Mouse (Mus musculus): ENCODE results near the gene Fbxo24. TPM values are rescaled to one million over a fixed set of nuclear protein-coding genes. Genes with fewer than 3 reads are reported as not detected.
"Not testable (repeated sequence)": the region's sequence is repeated elsewhere in the genome, so short reads cannot be mapped to it uniquely, and the experiment has no call there.

Fbxo24 gene
- total RNA-seq, 1 experiment from 2014 or later = not detected

DNA sequence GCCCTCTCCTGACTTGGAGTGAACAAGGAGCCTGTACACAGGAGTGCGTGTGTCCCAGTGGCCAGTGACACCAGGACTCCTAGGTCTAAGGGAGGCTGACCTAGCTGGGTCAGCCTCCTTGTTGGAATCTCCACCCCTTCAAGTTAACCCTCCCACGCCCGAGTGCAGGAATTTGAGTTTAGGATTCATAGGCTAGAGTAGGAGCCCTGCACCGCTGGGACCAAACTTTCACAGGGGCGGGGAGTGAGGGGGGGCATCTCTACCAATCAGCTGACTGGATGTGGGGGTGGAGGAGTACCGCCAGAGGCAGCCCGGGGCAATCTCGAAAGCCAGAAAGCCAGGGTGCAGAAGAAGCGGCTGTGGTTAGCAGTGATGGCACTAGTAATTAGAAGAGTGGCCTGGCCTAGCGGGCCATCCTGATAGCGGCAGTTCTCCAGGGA is 16.9 kb upstream of the Fbxo24 start, which contains the start of gene Irs3:
Irs3 (minus strand) TSS at position 63 of the 440 bp plus-strand sequence.
- no peak for ATAC-seq (replicated peaks; ENCODE audit: insufficient number of reproducible peaks, low FRiP score, low TSS enrichment, poor library complexity, severe bottlenecking)

DNA sequence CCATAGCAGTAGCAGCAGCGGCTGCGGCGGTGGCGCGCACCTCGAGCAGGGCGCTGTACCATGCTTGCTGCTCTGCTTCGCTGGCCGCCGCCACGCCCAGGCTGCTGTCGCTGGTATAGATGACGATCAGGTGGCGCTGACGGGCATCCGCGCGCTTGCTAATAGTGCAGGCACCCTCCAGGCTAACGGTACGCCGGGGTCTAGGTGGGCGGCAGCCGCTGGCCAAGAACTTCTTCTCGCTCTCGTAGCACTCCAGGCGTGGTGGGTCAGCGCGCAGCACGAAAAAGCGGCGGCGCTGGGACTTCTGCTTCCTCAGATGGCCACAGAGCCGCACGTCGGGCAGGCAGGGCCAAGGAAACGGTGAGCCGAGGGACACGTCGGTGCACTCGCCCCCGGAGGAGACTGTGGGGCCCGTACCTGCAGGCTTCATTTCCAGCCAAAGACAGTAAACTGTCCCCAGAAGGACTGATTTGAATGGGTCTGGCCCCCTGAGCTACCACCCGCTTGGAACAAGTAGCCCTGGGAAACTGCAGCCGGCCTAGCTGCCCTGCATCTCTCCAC is 16.4 kb upstream of the Fbxo24 start:
- 0 out of 2 replicates have a peak, but pooled peaks have one; percentile 12 for ATAC-seq (replicated peaks; ENCODE audit: insufficient number of reproducible peaks, low FRiP score, low TSS enrichment, poor library complexity, severe bottlenecking)

DNA sequence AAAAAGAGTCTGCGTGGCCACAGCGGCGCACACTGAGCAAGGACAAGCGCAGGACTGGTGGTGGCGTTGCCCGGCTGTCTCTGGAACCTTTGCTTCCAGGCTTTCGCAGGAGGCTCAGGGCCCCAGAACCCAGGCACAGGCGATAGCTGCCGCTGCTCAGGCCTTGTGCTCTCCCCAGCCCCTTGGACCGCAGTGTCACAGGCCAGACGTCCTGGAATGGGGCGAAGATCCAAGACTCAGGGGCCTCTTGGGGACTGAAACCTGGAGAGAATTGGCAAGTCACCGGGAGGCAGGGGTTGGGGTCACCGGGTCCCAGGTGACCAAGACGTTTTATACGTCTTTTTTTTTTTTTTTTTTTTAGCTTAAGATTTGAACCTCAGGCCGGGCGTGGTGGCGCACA is 15.7 kb upstream of the Fbxo24 start:
- ATAC-seq (replicated peaks; ENCODE audit: insufficient number of reproducible peaks, low FRiP score, low TSS enrichment, poor library complexity, severe bottlenecking) = no peak

DNA sequence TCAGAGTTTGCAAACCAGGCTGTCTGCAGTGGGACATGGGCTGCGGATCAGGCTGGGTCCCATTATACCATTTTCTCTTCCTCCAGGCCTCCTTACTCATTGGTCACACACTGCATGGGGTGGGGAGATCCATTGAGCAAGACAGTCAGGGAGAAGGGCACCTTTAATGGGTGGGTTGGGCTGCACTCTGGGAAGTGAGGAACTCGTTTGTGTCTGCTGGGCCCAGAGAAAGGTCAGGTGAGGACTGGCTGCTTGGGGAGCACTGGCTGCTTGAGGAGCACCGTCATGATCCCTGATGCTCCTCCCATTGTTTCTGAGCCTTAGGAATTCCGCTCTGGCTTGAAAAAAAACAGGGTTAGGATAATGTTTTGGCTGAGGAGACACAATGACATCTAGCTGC is 14.1 kb upstream of the Fbxo24 start:
- no peak for ATAC-seq (replicated peaks; ENCODE audit: insufficient number of reproducible peaks, low FRiP score, low TSS enrichment, poor library complexity, severe bottlenecking)

DNA sequence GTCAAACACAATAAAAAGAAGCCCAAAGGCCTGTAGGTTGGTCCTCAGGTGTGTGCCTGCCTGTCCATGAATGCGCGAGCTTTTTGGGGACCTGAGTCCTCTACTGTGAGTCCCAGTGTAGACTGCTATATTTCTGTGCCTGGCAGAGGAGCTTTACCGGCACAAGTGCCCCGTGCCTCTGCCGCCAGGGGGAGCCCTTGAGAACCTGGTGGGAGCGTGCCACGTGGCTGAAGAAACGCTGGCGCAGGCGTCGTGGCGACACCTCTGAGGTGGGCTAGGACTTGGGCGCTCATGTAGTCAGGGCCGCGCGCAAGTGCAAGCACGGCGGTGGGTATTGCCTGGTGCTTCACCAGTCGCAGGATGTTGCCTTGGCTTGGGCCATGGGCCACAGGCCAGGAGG is 12.3 kb upstream of the Fbxo24 start, which contains the start of gene Sap25:
Sap25 (plus strand) TSS at position 281 of the 400 bp plus-strand sequence.
- no peak for ATAC-seq (replicated peaks; ENCODE audit: insufficient number of reproducible peaks, low FRiP score, low TSS enrichment, poor library complexity, severe bottlenecking)

DNA sequence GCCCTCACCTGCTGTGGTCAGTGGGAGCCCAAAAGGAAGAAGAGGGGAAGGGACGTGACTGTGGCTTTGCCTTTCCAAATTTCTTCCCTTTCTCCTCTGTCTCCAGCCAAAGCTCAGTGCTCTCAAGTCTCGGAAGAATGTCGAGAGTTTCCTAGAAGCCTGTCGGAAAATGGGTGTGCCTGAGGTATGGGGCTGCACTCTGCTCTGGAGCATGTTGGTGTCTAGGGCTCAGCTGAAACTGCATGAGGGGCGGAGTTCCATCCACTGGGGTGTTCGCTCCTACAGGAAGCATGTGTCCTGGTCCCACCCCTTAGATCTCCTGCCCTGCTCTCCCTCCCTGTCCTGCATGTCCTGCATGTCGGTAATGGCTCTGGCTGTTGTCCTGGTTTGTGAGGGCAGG is 10.7 kb upstream of the Fbxo24 start:
- no peak for ATAC-seq (replicated peaks; ENCODE audit: insufficient number of reproducible peaks, low FRiP score, low TSS enrichment, poor library complexity, severe bottlenecking)

DNA sequence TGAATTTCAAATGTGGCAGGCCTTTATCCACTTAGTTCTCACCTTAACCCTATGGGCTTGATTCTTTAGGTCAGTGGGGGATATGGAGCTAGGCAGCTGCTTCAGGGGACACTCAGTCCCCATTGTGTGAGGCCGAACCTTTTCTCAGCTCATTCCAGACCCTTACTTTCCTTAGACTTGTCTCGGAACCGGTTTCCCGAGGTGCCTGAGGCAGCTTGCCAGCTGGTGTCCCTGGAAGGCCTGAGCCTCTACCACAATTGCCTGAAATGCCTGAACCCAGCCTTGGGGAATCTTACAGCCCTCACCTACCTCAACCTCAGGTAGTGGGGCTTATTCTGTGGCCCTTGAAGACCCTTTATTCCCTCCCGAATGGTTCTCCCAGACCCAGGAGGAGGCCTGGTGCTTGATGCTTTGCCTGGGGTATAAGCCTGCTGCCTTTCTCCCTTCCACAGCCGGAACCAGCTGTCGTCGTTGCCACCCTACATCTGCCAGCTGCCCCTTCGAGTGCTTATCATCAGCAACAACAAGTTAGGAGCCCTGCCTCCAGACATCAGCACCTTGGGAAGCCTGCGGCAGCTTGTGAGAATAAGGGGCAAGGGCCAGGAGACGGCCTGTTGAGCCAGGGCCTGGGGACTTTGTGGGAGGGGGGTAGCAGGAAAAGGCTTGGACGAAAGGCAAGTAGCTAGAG is 4.7 kb upstream of the Fbxo24 start:
- ATAC-seq (replicated peaks; ENCODE audit: insufficient number of reproducible peaks, low FRiP score, low TSS enrichment, poor library complexity, severe bottlenecking) = no peak

DNA sequence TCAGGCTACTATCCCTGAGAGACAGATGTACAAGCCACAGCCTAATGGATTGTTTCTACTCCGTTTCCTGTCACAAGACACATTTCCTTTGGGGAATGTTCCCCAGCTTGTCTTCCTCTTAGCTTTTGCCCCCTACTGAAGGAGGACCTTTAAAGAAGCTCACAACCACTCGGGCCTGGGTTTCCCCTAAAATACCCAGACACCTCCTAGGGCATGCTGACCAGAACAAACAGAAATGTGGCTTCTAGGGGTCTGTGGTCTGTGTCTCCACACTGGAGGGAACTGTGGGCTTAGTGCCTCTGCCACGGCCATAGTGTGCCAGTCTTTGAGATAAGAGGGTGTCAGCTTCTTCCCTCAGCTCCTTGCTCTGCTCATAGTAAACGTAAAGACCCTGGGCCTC is 2.8 kb upstream of the Fbxo24 start:
- no peak for ATAC-seq (replicated peaks; ENCODE audit: insufficient number of reproducible peaks, low FRiP score, low TSS enrichment, poor library complexity, severe bottlenecking)

DNA sequence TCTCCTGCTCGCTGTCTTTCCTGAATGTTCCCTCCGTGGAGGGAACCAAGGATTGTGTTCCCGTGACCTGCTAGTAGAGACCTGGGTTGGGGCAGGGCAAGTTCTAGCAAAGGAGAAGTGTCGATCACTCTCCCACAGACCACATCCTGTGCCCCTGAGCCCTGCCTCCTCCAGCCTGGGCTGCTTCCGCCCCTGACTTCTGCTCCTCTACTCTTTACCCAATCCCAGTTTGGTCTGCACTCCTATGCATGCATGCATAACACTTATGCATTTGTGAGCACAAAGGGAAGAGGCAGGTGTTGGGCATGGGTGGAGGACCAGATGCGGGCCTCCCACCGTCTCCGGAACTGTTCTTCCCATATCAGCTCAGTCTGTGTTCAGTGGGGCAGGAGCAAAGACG is 2.4 kb upstream of the Fbxo24 start:
- ATAC-seq (replicated peaks; ENCODE audit: insufficient number of reproducible peaks, low FRiP score, low TSS enrichment, poor library complexity, severe bottlenecking) = peak; percentile 73

DNA sequence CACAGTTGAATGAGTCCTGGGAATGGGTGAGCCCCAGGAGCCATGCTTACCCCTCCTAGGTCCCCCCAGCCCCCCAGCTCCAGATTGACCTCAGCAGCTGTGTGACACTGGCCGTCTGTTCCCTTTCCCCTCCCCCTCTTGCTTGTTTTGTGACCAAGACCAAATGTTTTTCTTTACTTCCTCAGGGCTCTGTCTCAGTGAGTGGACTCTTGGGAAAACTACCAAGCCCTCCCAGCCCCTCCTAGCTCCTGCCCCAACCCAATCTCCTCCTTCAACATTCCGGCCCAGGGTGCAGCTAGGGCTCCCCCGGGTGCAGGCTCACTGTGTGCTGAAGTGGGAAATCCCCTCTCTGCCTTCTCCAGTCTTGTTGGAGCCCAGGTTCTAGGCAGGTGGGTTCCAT is 1.8 kb upstream of the Fbxo24 start:
- no peak for ATAC-seq (replicated peaks; ENCODE audit: insufficient number of reproducible peaks, low FRiP score, low TSS enrichment, poor library complexity, severe bottlenecking)

DNA sequence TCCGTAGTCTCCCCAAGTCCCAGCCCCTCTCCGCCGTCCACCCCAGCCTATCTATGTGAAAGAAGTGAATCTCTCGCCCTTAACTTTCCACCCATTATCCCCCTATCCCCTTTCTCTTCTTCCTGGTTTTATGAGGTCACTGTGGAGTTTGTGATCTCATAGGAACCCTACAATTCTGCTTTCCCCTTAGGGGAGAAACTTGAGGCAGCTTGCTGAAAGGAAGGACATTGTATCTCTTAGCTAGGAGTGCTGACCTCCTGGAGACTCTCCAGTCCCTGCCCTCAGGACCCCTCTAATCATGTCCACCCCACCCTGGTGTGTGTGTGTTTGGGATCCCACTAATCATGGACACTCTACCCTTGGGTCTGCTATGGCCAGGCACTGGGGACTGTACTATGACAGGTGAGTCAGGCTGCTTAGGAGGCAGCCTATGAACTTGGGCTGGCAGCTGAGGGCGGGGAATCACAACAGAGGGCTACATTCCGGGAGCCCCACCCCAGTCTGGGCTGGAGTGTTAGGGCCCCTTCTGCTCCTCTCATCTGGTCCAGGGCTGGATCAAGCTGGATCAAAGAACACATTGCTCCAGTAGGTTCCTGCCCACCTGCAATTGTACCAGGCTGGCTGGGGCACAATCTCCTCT is 1.2 kb upstream of the Fbxo24 start:
- ATAC-seq (replicated peaks; ENCODE audit: insufficient number of reproducible peaks, low FRiP score, low TSS enrichment, poor library complexity, severe bottlenecking) = no peak

DNA sequence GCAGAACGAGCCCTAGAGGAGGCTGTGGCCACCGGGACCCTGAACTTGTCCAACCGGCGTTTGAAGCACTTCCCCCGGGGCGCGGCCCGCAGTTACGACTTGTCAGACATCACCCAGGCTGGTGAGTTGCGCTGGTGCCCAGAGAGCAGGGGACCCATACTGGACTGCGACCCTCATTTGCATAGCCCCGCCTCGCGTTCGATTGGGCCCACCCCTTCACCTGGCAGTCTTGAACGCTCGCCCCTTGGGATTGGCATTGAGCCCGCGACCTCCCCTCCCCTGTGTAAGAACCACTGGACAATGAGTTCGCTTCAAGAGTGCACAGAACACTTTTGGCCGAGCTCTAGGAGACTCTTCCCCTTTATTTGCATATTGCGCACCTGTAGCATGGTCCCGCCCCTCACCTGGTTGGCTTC is 512 bp upstream of the Fbxo24 start:
- ATAC-seq (replicated peaks; ENCODE audit: insufficient number of reproducible peaks, low FRiP score, low TSS enrichment, poor library complexity, severe bottlenecking) = no peak

DNA sequence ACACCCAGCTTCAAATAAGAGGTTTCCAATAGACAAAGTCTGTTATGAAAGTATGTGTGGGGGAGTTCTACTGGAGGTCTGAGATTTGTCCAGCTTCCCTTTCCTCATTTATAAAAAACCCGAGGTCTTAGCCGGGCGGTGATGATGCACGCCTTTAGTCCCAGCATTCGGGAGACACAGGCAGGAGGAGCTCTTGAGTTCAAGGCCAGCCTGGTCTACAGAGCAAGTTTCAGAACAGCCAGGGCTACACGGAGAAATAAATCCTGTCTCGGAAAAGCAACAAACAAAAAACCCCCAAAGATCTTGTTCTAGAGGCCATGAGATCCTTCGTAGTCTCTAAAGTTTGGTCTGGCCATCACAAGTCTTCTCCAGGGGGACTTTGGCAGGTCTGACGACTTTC is 811 bp downstream of the Fbxo24 start:
- no peak for ATAC-seq (replicated peaks; ENCODE audit: insufficient number of reproducible peaks, low FRiP score, low TSS enrichment, poor library complexity, severe bottlenecking)

DNA sequence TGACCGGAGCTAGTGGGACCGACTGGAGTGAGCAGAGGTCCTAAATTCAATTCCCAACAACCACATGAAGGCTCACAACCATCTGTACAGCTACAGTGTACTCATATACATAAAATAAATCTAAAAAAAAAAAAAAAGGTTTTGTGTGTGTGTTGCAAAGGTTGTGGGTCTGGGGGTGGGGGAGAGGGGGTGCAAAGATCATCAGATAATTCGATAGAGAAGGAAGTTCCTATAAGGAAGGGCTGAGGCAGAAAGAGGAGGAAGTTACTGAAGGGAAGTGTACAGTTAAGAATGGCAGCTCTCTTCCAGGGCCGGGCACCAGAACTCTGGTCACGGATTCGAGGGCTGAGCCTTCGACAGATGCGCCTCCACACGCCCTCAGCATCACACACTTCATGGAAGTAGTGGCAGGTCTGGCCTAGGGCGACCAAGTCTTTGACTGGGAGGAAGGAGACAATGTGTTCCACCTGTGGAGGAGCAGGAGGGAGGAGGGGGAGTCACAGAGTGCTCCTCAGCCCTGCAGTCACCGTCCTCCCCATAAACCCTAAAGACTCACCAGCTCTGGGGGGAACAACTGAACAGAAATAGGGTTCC is 4.8 kb downstream of the Fbxo24 start:
- peak; percentile 34 for ATAC-seq (replicated peaks; ENCODE audit: insufficient number of reproducible peaks, low FRiP score, low TSS enrichment, poor library complexity, severe bottlenecking)

DNA sequence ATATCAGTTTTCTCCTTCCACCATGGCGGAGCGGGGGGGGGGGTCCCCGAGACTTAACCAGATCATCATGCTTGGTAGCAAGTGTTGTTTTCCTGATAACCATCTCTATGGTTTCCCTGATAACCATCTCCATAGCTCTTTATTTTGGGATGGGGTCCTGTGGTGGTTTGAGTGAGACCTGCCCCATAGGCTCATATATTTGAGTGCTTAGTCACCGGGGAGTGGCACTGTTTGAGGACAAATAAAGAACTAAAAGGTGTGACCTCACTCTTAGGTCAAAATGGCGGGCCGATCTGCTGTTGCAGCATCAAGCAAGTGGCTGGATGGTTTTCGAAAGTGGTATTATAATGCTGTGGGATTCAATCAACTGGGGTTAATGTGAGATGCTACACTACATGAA is 13.5 kb downstream of the Fbxo24 start:
- no peak for ATAC-seq (replicated peaks; ENCODE audit: insufficient number of reproducible peaks, low FRiP score, low TSS enrichment, poor library complexity, severe bottlenecking)

DNA sequence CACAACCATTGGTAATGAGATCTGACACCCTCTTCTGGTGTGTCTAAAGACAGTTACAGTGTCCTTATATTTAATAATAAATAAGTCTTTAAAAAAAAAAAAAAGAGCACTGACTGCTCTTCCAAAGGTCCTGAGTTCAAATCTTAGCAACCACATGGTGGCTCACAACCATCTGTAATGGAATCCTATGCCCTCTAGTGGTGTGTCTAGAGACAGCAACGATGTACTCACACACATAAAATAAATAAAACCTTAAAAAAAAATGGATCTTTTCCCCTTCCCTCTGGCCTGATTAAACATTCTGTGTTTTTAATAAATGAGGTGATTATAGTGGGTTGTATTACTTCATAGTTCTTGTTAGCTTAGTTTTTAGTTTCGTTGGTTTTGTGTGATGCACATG is 13.9 kb downstream of the Fbxo24 start:
- not testable (repeated sequence) for ATAC-seq (replicated peaks; ENCODE audit: insufficient number of reproducible peaks, low FRiP score, low TSS enrichment, poor library complexity, severe bottlenecking)

DNA sequence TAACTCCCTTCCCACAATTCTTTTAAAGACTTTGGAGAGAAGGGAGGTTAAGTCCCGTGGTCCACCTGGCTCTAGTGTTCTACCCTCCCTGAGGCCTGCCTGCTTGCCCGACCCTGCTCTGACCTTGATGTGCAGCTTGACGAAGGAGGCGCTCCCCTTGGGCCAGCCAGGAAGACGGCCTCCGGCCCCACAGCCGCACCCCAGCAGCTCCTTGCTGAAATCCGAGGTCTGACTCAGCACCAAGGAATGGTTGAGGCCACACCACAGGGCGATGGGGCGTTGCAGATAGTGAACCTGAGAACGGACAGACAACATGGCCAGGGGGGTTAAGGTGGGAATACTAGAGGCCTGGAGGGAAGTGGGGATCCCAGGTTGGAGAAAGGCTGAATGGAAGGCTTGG is 15.3 kb downstream of the Fbxo24 start, which contains the start of gene Pcolce:
Pcolce (minus strand) TSS at position 235 of the 400 bp plus-strand sequence.
- ATAC-seq (replicated peaks; ENCODE audit: insufficient number of reproducible peaks, low FRiP score, low TSS enrichment, poor library complexity, severe bottlenecking) = no peak

DNA sequence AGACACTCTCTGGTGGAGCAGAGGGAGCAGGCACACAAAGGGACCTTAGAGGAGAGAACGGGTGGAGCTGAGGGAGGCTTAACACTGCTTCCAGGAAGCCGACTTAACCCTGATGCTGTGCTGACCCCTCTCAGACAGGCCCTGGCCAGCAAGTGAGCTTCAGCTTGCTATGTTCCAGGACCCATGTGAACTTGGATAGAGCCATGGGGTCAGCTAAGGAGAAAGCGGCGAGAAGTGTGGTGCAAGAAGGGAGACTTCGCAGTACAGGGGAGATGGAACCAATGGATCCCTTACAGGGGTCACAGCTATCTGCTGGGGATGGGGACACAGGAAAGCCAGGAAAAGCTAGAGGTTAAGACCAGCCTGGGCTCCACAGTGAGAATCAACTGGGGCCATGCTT is 15.7 kb downstream of the Fbxo24 start:
- no peak for ATAC-seq (replicated peaks; ENCODE audit: insufficient number of reproducible peaks, low FRiP score, low TSS enrichment, poor library complexity, severe bottlenecking)

DNA sequence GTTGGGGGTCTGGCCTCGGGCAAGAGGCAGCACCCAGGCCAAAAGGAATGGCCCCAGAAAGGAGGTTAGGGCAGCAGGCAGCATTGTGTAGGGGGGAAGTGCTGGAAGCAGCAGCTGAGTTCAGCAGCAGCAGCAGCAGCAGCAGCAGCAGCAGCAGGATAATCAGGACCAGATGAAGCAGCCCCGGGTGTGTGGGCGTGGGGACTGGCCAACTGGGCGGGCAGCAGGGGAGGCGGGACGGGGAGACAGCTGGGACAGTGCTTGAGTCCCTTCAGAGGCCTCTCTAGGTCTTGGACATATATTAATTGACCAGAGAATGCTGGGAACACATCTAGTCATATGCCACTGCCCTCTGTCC is 17.6 kb downstream of the Fbxo24 start:
- no peak for ATAC-seq (replicated peaks; ENCODE audit: insufficient number of reproducible peaks, low FRiP score, low TSS enrichment, poor library complexity, severe bottlenecking)
